Mouse (Mus musculus): ENCODE measurements around the gene Gucy2c.

Gucy2c gene

GRCm38 (mm10) chr6:136660831-136661705, 120.5 kb downstream of the Gucy2c start:
- DNase-seq: no peak

DNA sequence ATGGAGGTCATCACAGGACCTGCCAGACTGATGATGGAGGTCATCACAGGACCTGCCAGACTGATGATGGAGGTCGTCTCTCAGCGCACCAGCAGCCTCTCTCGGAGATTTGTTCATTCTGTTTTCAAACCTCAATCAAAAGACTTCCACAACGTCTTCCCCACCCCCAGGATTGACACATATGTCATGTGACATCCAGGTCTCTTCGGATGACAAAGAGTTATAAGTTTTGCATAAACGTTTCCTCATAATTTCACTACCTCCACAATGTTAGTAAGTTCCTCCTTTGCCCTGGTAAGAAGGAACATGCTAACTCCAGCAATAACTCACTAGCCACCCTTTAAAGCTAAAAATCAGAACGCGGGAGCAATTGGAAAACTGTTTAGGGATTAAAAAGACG, 122.3 kb downstream of the Gucy2c start:
- no peak for DNase-seq

DNA sequence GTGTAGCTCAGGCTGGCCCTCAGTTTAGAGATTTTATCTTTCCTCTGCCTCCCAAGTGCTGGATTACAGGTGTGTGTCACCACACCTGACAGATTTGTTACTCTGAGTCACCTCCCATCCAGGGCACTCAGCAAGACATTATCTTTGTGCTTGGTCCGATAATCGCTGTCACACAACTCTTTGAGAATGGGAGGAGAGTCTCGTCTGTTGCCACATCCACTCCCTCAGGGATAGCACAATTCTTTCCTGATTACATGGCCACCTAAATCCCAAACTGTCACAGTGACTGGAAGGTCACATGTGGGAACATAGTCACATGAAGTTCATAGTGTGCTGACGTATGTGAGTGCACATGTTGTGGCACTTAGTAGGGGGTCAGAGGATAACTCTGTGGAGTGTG, 123.3 kb downstream of the Gucy2c start:
- no peak for DNase-seq

GRCm38 (mm10) chr6:136655786-136656185, 125.8 kb downstream of the Gucy2c start:
- DNase-seq: peak; percentile 29

GRCm38 (mm10) chr6:136654470-136654869, 127.1 kb downstream of the Gucy2c start:
- no peak for DNase-seq

- no peak for DNase-seq
Measured at GRCm38 (mm10) chr6:136653331-136653730, 128.2 kb downstream of the Gucy2c start.

DNA sequence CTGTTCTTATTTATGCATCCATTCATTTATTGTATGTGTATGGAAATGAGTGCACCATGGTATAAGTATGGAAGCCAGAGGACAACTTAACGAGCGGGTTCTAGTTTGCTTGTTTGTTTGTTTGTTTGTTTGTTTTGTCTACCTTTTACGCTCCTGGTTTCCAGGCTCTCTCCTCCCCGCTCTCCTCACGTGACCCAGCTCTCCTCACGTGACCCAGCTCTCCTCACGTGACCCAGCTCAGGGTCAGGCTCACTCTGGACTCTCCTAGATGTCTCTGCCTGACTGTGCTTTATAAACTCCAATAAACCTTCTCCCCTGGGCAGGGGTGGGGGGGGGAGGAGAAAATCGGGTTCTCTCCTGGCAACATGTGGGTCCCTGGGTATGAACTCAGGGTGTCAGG, 130.9 kb downstream of the Gucy2c start:
- no peak for DNase-seq

DNA sequence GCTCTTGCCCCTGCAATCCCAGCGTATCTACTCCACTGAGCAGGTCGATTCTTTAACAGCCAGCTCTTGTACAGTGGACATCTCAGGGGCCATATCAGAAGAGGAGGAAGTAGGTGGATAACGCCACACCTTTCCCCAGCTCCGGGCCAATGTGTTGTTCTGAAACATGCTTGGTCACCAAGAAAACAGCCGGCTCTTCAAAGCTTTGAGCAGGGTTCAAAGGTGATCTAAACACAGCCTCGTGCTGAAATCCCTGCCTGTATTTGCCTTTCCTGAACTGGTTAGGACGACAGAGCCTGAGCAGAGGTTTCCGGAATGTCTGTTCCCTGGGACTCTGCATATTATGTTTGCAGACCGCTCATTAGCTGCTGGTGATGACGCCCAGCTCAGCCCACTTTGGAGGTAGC, 134.1 kb downstream of the Gucy2c start:
- peak; percentile 25 for DNase-seq

All from lung, postnatal 10 days (tissue).